Mouse (Mus musculus) hindbrain, embryonic 10.5 days (tissue): Measurements from ENCODE around the gene Dpysl4. TPM values are rescaled to one million over a fixed set of nuclear protein-coding genes. Genes with fewer than 3 reads are reported as not detected.
A peak's percentile ranks its signal among the peaks of the same experiment; 100 is the strongest.

ENCODE experiments used
- DNase-seq: peaks from one replicate; pipeline ENCODE4 v3.0.0-alpha.2; 2017; ENCODE audit warnings: low spot score
- H3K27ac ChIP-seq: fragments of 300-500 bp; sonication (generic); 2 replicates; pipeline ENCODE4 v1.5.1; 2016; ENCODE audit warnings: mild to moderate bottlenecking, moderate library complexity
- H3K27me3 ChIP-seq: fragments of 300-500 bp; sonication (generic); 2 replicates; pipeline ENCODE4 v1.6.1; 2016; ENCODE audit warnings: mild to moderate bottlenecking; ENCODE audit not compliant: poor library complexity, insufficient read depth, severe bottlenecking
- H3K36me3 ChIP-seq: fragments of 300-500 bp; sonication (generic); 2 replicates; pipeline ENCODE4 v1.6.1; 2016; ENCODE audit warnings: mild to moderate bottlenecking, moderate library complexity
- H3K4me1 ChIP-seq: fragments of 300-500 bp; sonication (generic); replicated peaks from 2 replicates; pipeline ENCODE4 v1.6.1; 2016; ENCODE audit warnings: mild to moderate bottlenecking
- H3K4me3 ChIP-seq: fragments of 300-500 bp; sonication (generic); 2 replicates; pipeline ENCODE4 v1.5.1; 2016; ENCODE audit warnings: mild to moderate bottlenecking, moderate library complexity
- H3K9me3 ChIP-seq: fragments of 300-500 bp; sonication (generic); 2 replicates; pipeline ENCODE4 v1.6.1; 2016; ENCODE audit warnings: mild to moderate bottlenecking, moderate library complexity
- WGBS: fragments of 180-500 bp; shearing (Covaris S2); methylation state at CpG from one replicate; pipeline ENCODE4 v1.1.7; 2016; 5-methylcytosine and 5-hydroxymethylcytosine counted together
- polyA plus RNA-seq: library from polyadenylated mRNA; unstranded; fragments of >200 nt; fragmentation: Nextera tagmentation; extraction: Ambion mirVana; gene quantifications from 2 replicates; pipeline ENCODE4 v1.2.1, GENCODE M21; 2016

Dpysl4 gene
- polyA plus RNA-seq, 1 experiment from 2014 or later: 257 TPM

DNA sequence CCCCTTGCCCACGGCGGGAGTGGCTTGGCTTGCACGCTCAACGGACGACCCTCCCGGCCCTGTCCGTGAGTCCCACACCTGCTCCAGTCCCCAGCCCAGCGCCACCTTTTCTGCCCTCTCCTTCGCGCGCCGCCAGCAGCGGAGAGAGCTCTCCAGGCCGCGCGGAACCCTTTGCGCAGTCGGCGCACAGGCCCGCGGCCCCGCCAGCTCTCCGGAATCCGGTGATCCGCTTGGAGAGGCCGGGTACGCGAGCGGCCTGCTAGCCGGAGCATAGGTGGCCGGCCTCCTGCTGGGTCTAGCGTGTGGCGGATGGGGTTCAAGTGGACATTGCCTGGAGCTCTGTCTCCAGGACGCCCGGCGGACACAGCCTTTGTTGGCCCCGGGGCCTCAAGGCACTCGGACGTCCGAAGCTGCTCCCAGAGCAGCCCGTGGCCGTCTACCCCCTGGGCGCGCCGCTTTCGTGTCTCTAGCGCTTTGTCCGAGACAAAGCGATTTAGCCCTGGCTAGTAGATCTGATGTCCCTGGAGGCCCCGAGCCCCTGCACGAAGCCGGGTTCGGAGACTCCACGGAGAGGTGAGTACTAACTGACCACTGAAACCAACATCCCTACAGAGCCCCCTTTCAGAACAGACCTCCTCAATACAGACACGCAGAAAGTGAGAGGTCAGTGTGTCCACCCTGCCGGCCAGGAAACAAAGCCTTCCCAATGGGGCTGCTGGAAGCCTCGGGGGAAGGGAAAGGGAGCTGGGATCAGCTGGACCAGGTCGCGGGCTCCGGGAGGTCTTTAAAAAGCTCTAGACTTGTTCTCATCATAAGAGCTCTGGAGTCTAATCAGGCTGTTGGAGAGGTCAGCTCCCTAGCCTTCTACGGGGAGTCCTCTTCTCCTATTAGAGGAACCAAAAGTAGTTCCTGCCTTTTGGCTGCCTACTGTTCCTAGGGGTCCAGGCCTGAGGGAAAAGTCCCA, 676 bp downstream of the Dpysl4 start:
- peak overlapping the region; percentile 68 for H3K4me3 ChIP-seq
- peaks cover 37% of the 10 kb centered on the region for H3K36me3 ChIP-seq
- peaks cover 49% of the 10 kb centered on the region for H3K27me3 ChIP-seq
- DNase-seq: no peak
- 2% methylated on average over 61 of the region's 61 CpGs for WGBS
- peaks cover 51% of the 10 kb centered on the region for H3K4me1 ChIP-seq
- peak overlapping the region; percentile 93 for H3K27ac ChIP-seq
- no peaks in the 10 kb centered on the region for H3K9me3 ChIP-seq

DNA sequence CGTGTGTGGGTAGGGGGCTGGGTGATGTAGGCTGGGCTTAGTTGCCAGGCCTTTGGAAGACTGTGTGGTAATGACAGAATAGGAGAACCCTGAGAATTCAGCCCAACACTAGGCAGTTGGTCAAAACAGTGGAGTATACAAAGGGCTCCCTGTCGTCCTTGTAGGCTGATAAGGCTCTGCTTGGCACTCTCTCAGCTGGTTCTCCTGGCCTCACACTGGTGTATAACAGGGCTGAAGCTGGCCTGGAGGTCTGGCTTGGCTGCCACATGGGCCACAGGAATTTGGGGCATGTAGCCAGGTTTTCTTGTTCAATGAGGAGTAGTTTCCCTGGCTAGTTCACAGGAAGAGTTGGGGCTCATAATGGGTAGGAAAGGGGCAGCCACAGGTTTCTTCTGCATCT, 2.0 kb downstream of the Dpysl4 start:
- no peaks in the 10 kb centered on the region for H3K9me3 ChIP-seq
- peak overlapping the region; percentile 68 for H3K4me3 ChIP-seq
- H3K27me3 ChIP-seq: peaks cover 49% of the 10 kb centered on the region
- DNase-seq: no peak
- H3K4me1 ChIP-seq: peaks cover 40% of the 10 kb centered on the region
- 0 out of 2 replicates have a peak overlapping the region, but pooled peaks have one; percentile 93 for H3K27ac ChIP-seq
- WGBS: 65% methylated on average over 2 of the region's 2 CpGs
- peaks cover 50% of the 10 kb centered on the region for H3K36me3 ChIP-seq

DNA sequence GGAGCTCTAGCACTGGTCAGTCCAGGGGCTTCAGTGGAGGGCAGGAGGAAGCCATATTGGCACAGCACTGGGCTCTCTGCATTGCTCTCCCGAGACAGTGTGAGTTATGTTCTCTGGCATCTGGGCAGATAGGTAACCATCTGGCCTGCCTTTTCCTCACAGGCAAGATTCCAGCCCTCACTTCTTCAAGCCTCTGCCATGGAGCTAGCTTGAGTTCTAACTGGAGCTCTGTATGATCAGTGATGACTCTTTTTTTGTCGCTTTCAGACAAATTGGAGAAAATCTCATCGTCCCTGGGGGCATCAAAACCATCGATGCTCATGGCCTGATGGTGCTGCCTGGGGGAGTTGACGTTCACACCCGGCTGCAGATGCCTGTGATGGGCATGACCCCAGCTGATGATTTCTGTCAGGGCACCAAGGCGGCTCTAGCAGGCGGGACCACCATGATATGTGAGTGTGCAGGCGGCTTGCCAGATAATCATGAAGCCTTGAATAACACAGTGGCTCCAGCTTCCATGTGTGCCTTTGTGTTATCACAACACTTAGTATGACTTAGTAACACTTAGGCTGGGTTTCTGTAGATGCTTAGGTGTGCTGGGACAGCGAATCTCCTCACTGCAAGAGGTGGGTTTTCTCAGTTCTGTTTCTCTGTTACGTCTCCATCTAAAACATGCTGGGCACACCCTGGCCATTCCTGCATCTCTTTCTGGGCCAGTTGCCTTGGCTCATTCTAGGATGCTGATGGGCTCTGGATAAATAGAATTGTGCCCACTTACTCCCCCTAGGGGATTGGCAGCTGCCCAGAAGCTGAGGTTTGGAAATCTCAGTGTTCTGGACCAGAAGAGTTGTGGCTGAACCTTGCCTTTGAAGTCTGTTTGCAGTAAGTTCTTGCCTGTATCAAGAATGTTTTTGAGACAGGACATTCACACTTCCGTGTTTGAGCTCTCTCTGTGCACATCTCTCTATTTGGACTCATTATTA, 4.4 kb downstream of the Dpysl4 start:
- 88% methylated on average over 12 of the region's 12 CpGs for WGBS
- Histone ChIP-seq H3K27ac (no peak overlapping the region), H3K9me3 (no peaks in the 10 kb centered on the region), H3K27me3 (peaks cover 31% of the 10 kb centered on the region), H3K4me3 (no peak overlapping the region), H3K4me1 (peaks cover 36% of the 10 kb centered on the region), H3K36me3 (peaks cover 74% of the 10 kb centered on the region)
- no peak for DNase-seq

DNA sequence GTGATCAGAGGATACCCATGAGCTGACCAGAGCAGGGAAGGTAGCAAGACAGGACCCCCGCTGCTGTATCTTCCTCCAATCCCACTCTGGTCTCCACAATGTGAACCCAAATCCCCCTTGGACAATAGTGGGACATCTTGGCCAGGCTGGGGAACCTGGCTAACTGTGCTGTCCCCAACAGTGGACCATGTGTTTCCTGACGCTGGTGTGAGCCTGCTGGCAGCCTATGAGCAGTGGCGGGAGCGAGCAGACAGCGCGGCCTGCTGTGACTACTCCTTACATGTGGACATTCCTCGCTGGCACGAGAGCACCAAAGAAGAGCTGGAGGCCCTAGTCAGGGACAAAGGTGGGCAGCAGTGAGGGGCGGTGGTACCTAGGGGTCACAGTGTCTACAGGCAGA, 5.9 kb downstream of the Dpysl4 start:
- Histone ChIP-seq H3K4me3 (no peak overlapping the region), H3K4me1 (peaks cover 26% of the 10 kb centered on the region), H3K36me3 (peaks cover 89% of the 10 kb centered on the region), H3K9me3 (no peaks in the 10 kb centered on the region), H3K27ac (no peak overlapping the region), H3K27me3 (peaks cover 16% of the 10 kb centered on the region)
- DNase-seq: no peak
- 84% methylated on average over 9 of the region's 9 CpGs for WGBS

DNA sequence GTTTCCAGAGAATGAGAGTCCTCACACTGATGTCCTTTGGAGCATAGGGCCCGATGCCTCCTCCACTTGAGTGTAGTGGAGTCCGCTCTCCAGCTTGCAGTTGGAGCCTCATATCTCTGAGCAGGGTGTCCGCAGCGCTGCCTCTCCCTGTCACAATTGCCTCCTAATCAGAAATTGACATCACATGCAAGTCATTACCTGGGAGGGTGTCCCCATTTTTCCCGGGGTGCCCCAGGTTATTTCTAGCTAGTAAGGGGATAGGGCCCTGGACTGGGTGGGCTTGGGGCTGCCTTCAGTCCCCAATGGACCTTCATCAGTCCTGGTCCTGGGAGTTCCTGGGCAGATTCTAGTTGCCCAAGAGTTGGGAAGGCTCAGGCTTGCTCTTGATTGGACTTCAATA, 6.9 kb downstream of the Dpysl4 start:
- H3K4me3 ChIP-seq: no peak overlapping the region
- peaks cover 16% of the 10 kb centered on the region for H3K4me1 ChIP-seq
- 96% methylated on average over 5 of the region's 5 CpGs for WGBS
- H3K36me3 ChIP-seq: peaks cover 98% of the 10 kb centered on the region
- H3K27ac ChIP-seq: no peak overlapping the region
- H3K27me3 ChIP-seq: peaks cover 6% of the 10 kb centered on the region
- H3K9me3 ChIP-seq: no peaks in the 10 kb centered on the region
- no peak for DNase-seq

- Histone ChIP-seq H3K9me3 (no peaks in the 10 kb centered on the region), H3K4me3 (no peak overlapping the region), H3K4me1 (peaks cover 12% of the 10 kb centered on the region), H3K27ac (no peak overlapping the region), H3K27me3 (peaks cover 2% of the 10 kb centered on the region), H3K36me3 (peaks cover 99% of the 10 kb centered on the region)
- no peak for DNase-seq
- 91% methylated on average over 5 of the region's 5 CpGs for WGBS
Observed at GRCm38 (mm10) chr7:139093124-139093523, 7.3 kb downstream of the Dpysl4 start.

DNA sequence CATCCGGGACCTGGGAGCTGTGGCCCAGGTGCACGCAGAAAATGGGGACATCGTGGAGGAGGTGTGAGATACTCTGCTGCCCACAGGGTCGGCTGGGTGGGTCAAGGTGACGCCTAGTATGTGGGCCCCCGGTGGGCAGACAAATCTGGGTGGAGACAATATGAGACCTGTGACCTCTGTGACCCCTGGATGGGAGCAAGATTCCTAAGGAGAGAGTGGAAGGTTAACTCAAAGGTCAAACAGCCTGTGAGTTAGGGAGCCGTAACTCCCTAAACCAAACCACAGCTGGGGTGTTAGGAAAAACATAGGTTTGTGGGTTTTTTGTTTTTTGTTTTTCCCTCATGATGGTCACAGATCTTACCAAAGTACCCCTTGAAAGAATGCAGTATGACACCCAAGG, 8.0 kb downstream of the Dpysl4 start:
- Histone ChIP-seq H3K9me3 (no peaks in the 10 kb centered on the region), H3K4me3 (no peak overlapping the region), H3K36me3 (peaks cover 99% of the 10 kb centered on the region), H3K4me1 (peaks cover 6% of the 10 kb centered on the region), H3K27ac (no peak overlapping the region), H3K27me3 (no peaks in the 10 kb centered on the region)
- no peak for DNase-seq
- WGBS: 84% methylated on average over 7 of the region's 7 CpGs

- Histone ChIP-seq H3K4me3 (no peak overlapping the region), H3K27me3 (no peaks in the 10 kb centered on the region), H3K9me3 (no peaks in the 10 kb centered on the region), H3K36me3 (peaks cover 99% of the 10 kb centered on the region), H3K27ac (no peak overlapping the region), H3K4me1 (0 out of 2 replicates have a peak, but pooled peaks cover 4% of the 10 kb centered on the region)
- DNase-seq: no peak
- 86% methylated on average over 6 of the region's 6 CpGs for WGBS
Observed at GRCm38 (mm10) chr7:139094761-139095160, 9.0 kb downstream of the Dpysl4 start.

GRCm38 (mm10) chr7:139095282-139095681, 9.5 kb downstream of the Dpysl4 start:
- H3K9me3 ChIP-seq: no peaks in the 10 kb centered on the region
- H3K36me3 ChIP-seq: peaks cover 99% of the 10 kb centered on the region
- WGBS: 81% methylated on average over 7 of the region's 7 CpGs
- H3K4me1 ChIP-seq: 0 out of 2 replicates have a peak, but pooled peaks cover 4% of the 10 kb centered on the region
- no peak overlapping the region for H3K27ac ChIP-seq
- no peak for DNase-seq
- H3K27me3 ChIP-seq: no peaks in the 10 kb centered on the region
- no peak overlapping the region for H3K4me3 ChIP-seq

DNA sequence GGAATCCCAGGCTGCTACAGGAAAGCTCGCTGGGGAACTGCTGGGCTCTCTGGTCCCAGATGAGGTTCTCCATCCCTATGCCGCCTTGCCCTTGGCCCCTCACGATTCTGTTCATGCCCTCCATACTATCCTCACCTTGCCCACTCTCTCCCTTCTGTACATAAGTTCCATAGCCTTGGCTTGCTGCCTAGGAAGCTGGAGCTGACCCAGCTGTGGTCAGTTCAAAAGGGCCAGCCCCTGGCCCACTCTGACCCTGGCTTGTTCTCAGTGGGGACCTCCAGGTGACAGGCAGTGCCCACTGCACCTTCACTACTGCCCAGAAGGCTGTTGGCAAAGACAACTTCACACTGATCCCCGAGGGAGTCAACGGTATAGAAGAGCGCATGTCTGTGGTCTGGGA, 10.6 kb downstream of the Dpysl4 start:
- 88% methylated on average over 6 of the region's 6 CpGs for WGBS
- no peak for DNase-seq

DNA sequence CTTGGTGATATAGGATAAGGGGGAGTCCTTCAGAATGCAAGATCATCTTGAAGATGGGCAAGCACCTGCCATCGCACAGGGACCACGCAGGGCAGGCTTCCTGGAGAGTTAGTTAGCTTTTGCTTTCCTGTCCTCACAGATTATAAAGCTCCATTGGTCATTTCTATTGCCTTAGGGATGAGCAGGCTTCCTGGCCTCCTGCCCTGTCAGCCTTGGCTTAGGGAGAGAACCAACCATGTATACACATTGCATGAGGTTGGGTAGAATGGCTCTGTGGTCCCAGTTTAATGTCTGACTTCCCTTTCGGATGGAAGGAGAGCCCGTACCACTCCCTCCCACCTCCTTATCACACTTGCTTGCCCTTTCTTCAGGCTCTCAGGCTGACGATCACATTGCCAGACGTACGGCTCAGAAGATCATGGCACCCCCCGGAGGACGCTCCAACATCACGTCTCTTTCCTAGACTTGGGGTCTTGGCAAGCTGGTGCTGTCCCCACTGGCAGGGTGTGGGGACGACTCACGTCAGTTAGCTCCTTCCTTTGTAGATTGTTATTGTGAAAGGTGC, 14.8 kb downstream of the Dpysl4 start:
- 78% methylated on average over 12 of the region's 12 CpGs for WGBS
- H3K4me3 ChIP-seq: no peak overlapping the region
- no peak for DNase-seq
- H3K9me3 ChIP-seq: no peaks in the 10 kb centered on the region
- H3K4me1 ChIP-seq: peaks cover 21% of the 10 kb centered on the region; the same call in 1 of the 2 replicates
- H3K27ac ChIP-seq: no peak overlapping the region
- peaks cover 70% of the 10 kb centered on the region for H3K36me3 ChIP-seq
- H3K27me3 ChIP-seq: no peaks in the 10 kb centered on the region

More for the DNA sequence above, 10.6 kb downstream of the Dpysl4 start:
- Histone ChIP-seq H3K27me3 (no peaks in the 10 kb centered on the region), H3K36me3 (peaks cover 99% of the 10 kb centered on the region), H3K27ac (no peak overlapping the region), H3K4me3 (no peak overlapping the region), H3K9me3 (no peaks in the 10 kb centered on the region), H3K4me1 (0 out of 2 replicates have a peak, but pooled peaks cover 8% of the 10 kb centered on the region)

- Histone ChIP-seq H3K4me1 (peaks cover 24% of the 10 kb centered on the region; the same call in 1 of the 2 replicates), H3K27ac (no peak overlapping the region), H3K27me3 (no peaks in the 10 kb centered on the region), H3K9me3 (no peaks in the 10 kb centered on the region), H3K4me3 (no peak overlapping the region), H3K36me3 (peaks cover 62% of the 10 kb centered on the region)
- DNase-seq: no peak
- 76% methylated on average over 10 of the region's 10 CpGs for WGBS
Observed at GRCm38 (mm10) chr7:139101286-139101804, 15.5 kb downstream of the Dpysl4 start.
